Mouse (Mus musculus) telencephalon, adult 2 months (tissue): ENCODE results near the gene Slc27a3.

ENCODE experiments used
- DNase-seq: peaks from one replicate; pipeline ENCODE4 v3.0.0-alpha.2; 2011; ENCODE audit warnings: low read depth, low spot score

Gene Slc27a3

DNA sequence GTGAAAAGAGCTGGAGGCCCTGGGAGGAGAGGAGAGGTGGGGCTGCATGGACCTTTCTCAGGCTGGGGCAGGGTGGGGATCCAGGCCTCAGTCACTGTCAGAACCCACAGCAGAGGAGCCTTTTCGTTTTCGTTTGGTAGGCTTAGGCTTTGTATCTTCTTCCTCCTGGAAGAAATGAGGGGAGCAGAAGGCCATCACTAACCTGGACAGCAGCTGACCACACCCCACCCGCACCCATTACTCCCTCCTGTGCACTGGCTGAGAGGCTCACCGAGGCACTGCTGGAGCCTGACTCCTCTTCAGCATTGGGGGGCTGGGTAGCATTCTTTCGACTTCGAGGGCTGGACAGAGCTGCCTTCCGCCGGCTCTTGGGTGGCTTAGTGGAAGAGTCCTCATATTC lies 2.2 kb upstream of the Slc27a3 start:
- DNase-seq, result no peak

- no peak for DNase-seq
These were observed 1.3 kb upstream of the Slc27a3 start for GRCm38 (mm10) chr3:90391004-90391403.

GRCm38 (mm10) chr3:90388726-90389510 lies 820 bp downstream of the Slc27a3 start:
- DNase-seq, result no peak

- DNase-seq, result no peak
These were observed 1.5 kb downstream of the Slc27a3 start for GRCm38 (mm10) chr3:90388192-90388591.

GRCm38 (mm10) chr3:90387483-90387882 lies 2.3 kb downstream of the Slc27a3 start:
- no peak for DNase-seq

DNA sequence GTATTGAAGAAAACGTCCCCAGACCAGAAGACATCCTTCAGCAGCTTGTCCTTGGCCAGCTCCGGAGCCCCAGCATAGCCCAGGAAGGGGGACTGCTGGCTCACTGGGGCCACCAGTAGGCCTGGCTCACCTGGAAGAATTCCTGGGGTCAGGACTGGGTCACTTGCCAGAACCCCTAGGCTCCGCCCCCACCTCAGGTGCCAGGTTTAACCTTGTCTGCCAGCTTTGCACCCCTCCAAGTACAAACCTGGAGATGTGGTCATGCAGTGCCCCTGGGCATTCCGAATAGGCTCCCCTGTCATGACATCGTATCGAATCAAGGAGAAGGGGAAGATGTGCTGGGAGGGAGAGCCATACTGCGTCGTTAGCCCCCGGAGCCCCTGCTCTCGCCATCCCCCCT lies 2.9 kb downstream of the Slc27a3 start:
- DNase-seq, result no peak

- no peak for DNase-seq
These were observed 4.8 kb downstream of the Slc27a3 start for GRCm38 (mm10) chr3:90384851-90385375.

GRCm38 (mm10) chr3:90383690-90384089 lies 6.0 kb downstream of the Slc27a3 start:
- no peak for DNase-seq

DNA sequence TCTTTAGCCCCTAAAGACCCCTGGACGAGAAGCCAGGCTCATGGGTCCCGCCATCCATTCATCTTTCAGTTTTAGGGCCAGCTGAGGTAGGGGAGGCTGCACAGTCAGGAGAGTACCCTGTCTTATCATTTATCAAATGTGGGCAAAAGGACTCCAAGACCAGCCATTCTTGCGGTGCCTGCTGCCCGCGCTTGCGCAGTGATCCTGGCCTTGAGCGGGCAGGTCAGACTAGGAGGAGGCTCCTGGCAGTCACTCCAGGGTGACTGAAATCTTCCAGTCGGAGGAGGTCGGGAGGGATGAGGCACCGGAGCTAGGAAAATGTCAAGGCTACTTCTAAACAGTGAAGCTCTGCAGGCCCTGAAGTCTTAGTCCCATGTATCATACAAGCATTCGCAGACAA lies 8.0 kb downstream of the Slc27a3 start:
- no peak for DNase-seq

DNA sequence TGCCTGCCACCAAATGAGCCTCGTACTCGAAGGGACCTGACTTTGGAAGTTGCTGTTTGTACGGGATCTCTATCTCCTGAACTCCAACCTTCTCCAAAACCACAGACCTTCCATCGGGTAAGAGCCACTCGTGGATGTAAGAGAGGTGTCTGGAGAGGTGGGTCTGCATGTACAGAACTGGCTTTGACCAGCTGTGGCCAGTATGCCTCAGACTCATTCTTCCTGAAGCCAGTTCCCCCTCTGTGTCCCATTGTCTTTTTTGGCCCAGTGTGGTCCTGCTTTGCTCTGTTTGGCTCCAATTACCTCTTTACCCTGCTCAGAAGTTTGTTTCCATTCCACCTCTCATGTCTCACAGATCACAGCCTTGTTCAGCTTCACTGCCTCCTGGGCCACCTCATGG lies 11.2 kb downstream of the Slc27a3 start:
- DNase-seq, result no peak

DNA sequence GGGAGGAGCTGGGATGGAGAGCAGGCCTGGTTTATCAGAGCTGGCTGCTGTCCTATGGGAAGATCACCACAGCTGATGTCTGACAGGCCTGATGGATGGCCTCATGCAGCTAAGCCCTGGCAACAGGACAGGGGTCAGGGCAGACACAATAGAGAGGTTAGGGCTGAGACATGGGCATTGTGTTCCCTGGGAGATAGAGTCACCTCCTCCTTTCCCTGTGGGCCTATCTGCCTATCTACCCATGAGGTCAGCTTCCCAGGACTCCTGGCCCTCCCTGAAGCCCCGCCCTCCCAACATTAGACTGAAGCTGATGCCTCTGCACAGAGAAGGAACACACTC lies 13.5 kb downstream of the Slc27a3 start:
- DNase-seq, result no peak

DNA sequence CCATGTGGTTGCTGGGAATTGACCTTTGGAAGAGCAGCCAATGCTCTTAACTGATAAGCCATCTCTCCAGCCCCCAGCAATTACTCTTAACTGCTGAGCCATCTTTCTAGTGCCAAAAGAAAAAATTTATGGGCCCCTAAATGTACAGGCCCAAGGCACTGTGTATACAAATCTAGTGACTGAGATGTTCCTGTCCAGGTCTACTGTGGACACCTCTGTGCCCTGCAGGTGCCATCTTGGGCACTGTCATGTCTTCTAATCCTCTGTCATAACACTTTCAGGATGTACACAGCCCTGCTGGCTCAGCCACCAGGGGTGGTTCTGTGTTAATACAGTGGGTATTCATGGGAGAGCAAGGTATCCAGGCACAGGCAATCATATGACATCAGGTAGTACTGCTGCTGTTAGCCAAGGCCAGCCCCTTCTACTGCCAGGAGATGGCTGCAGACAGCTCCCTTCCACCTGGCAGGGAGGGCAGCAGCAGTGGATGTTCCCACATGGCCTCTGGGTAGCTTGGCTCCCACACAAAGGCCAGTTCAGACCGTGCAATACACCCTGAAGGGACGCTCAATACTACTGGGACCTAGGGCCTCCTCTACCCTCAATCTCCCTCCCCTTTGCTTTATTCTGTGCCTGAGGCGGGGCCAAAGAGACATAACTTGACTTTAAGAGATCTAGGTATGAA lies 14.0 kb downstream of the Slc27a3 start:
- DNase-seq, result no peak

- DNase-seq, result no peak
These were observed 15.4 kb downstream of the Slc27a3 start for GRCm38 (mm10) chr3:90374368-90374767.

DNA sequence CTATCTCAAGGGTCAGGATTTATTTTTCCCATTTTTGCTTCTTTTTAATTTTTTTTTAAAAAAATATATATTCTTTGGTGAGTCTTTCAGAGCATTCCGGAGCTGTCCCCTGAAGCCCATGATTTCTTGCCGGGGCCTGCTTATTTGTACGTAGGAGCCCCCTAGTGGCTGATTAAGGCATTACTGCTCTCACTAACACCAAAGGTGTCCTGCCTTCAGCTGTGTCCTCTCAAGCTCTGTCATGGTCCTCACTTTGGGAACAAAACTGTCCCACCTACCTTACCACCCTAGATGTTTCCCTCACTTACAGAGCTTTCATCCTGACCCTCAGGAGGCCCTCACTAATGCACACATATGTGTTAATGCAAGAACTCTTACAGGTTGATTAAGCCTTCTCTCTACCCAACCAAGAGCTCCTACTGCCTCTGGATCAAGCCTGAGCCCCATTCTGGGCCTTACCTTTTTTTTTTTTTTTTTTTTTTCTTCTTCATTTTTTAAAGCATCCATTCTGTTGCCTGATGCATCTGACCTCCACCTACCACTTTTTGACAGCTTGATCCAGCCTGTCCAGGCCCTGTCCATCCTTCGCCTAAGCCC lies 16.2 kb downstream of the Slc27a3 start:
- DNase-seq, result peak; percentile 66

- no peak for DNase-seq
These were observed 16.9 kb downstream of the Slc27a3 start for GRCm38 (mm10) chr3:90372817-90373216.

GRCm38 (mm10) chr3:90371857-90372256 lies 17.9 kb downstream of the Slc27a3 start:
- DNase-seq, result no peak

DNA sequence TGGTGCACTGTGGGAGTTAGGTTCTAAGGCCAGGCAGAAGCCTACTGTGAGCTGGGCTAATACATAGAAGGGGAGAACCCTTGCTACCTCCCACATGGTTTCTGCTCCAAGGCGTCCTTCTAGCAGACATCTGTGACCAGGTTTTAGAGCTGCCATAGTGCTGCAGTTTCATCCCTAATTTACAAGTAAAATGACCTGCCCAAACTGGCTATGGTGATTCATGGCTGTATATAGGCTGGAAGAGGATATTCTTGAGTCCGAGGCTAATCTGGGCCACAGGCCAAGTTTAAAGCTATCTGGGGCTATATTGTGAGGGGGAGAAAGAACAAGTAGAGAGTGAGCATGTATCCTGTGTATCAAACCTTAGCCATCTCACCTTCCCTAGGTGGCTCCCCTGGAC lies 20.7 kb downstream of the Slc27a3 start:
- peak; percentile 74 for DNase-seq

DNA sequence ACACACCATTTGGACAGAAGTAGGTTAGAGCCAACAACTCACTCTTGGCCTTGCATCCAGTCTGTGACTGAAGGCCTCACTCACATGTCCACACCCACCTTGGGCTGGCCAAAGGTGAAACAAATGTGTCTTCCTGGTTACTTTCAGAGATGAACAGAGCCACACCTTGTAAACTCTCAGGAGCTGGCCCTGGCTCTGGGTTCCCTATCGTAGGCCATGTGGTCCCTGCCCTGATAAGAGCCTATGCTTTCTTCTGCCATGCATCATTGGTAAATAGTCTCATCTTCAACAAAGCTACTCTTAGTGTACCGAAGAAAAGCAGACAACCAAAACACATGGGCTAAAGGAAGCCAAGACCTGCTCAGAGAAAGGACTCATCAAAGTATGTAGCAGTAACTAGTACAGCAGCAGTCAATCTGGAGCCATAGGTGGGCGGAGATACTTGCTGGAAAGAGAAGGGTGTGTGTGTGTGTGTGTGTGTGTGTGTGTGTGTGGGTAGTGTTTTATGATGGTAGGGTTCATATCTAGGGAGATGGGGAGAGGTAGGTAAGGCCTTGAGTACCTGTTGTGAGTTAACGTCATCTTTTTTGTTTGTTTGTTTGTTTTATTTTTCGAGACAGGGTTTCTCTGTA lies 22.6 kb downstream of the Slc27a3 start:
- DNase-seq, result no peak

- no peak for DNase-seq
These were observed 27.4 kb downstream of the Slc27a3 start for GRCm38 (mm10) chr3:90362346-90362745.

- DNase-seq, result no peak
These were observed 28.3 kb downstream of the Slc27a3 start for GRCm38 (mm10) chr3:90361476-90361875.

GRCm38 (mm10) chr3:90359230-90359629 lies 30.5 kb downstream of the Slc27a3 start:
- DNase-seq, result no peak

DNA sequence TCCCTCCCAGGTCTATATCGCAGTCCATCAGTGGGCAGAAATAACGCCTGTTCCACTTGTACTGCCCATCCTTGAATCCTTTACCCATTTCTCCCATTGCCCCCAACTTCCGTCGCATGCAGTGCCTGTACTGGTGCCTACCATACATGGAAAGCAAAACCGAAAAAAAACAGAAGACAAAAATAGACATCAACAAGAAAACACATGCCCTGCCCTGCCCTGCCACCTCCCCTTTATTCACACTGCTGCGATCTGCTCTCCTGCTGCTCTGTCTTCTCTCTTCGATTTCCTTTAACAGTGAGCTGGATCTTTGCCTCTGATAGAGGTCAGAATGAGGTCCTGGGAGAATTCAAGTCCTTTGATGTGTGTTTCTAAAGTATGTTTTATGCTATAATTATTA lies 31.8 kb downstream of the Slc27a3 start:
- no peak for DNase-seq
